In genomic region chr2:168882997-168883396, GRCm38 (mm10) we compare ENCODE assay signal across 23 mouse cellular contexts.
DNase-seq lines count a peak whose midpoint lies in the region; ATAC-seq lines count a peak whose summit lies in the region.
"Had no signal": no experiment of that assay in that cellular context is flagged by ENCODE, and none has a peak within 500 bp of the region (broad histone marks: within the 10 kb centered on the region; RNA-seq: fewer than 3 reads in every experiment).

No protein-coding gene starts in this region.

- no peaks in the 10 kb centered on the region for H3K9me3 ChIP-seq in kidney, embryonic 14.5 days (ENCODE audit: control insufficient read depth, low read length)
- H3K9me3 ChIP-seq: embryonic facial prominence, embryonic 10.5 days; forebrain, embryonic 13.5 days; hindbrain, embryonic 13.5 days had no signal

- no peaks in the 10 kb centered on the region for H3K36me3 ChIP-seq in kidney, embryonic 14.5 days (ENCODE audit: control insufficient read depth, insufficient read depth, low read length)
- H3K36me3 ChIP-seq: embryonic facial prominence, embryonic 10.5 days; G1E; hindbrain, embryonic 13.5 days had no signal

- no peak overlapping the region for H3K27ac ChIP-seq in kidney, embryonic 14.5 days (ENCODE audit: low read depth, low read length)
- H3K27ac ChIP-seq: embryonic facial prominence, embryonic 10.5 days; forebrain, embryonic 13.5 days; hindbrain, embryonic 13.5 days; hindbrain, postnatal 0 days had no signal

- DNase-seq in right cerebral cortex, adult 18-20 months, result peak; percentile 17
- no peak for DNase-seq in right cerebral cortex, postnatal 25 days
- no peak for DNase-seq in kidney, postnatal 10 days
- no peak for DNase-seq in cerebellum, adult 9-11 months
- DNase-seq: adrenal gland, postnatal 10 days; B cell, adult 2 months; cerebellum, adult 11-12 months; cerebellum, adult 9-10 months; cerebellum, postnatal 36 days; forebrain, postnatal 0 days; gastrocnemius, postnatal 25 days; heart, adult 11 months; heart, postnatal 10 days; heart, postnatal 4 days had no signal

- H3K4me2 ChIP-seq in kidney, embryonic 14.5 days (replicated peaks; ENCODE audit: low read depth, low read length), result no peak overlapping the region
- H3K4me2 ChIP-seq: forebrain, embryonic 13.5 days; hindbrain, embryonic 13.5 days had no signal

- H3K4me1 ChIP-seq in kidney, embryonic 14.5 days (ENCODE audit: control insufficient read depth, insufficient read depth, low read length), result no peaks in the 10 kb centered on the region
- H3K4me1 ChIP-seq: forebrain, embryonic 13.5 days; hindbrain, embryonic 13.5 days had no signal

- 91% methylated on average over 1 of the region's 1 CpGs for WGBS in kidney, embryonic 14.5 days

- ATAC-seq in common myeloid progenitor, adult 5-6 weeks (replicated peaks; ENCODE audit: low read depth, poor library complexity, severe bottlenecking), result peak; percentile 64
- ATAC-seq in megakaryocyte progenitor cell, adult 5-6 weeks (replicated peaks; ENCODE audit: poor library complexity), result peak; percentile 62
- ATAC-seq in kidney, embryonic 14.5 days (ENCODE audit: low FRiP score, low TSS enrichment), result no peak
- ATAC-seq: CD4-positive, CD25-positive, alpha-beta regulatory T cell, adult 4 months; forebrain, embryonic 13.5 days; forebrain, postnatal 0 days; hindbrain, postnatal 0 days had no signal

- no peak overlapping the region for H3K9ac ChIP-seq in kidney, embryonic 14.5 days (ENCODE audit: low read depth, low read length)
- H3K9ac ChIP-seq: forebrain, embryonic 13.5 days; forebrain, postnatal 0 days; hindbrain, embryonic 13.5 days had no signal

- H3K27me3 ChIP-seq in kidney, embryonic 14.5 days (ENCODE audit: control insufficient read depth, insufficient read depth, low read length), result no peaks in the 10 kb centered on the region
- H3K27me3 ChIP-seq: forebrain, embryonic 13.5 days; hindbrain, embryonic 13.5 days had no signal

- H3K4me3 ChIP-seq in kidney, embryonic 14.5 days (ENCODE audit: low read length), result no peak overlapping the region
- H3K4me3 ChIP-seq: embryonic facial prominence, embryonic 10.5 days; forebrain, embryonic 13.5 days; hindbrain, embryonic 13.5 days had no signal
